Mouse (Mus musculus) C2C12 (cell line): ENCODE data around the gene Slx1b.

Source experiments
- CEBPB ChIP-seq: IDR thresholded peaks from one replicate; pipeline ENCODE4 v1.6.1; 2011; ENCODE audit warnings: low read depth, mild to moderate bottlenecking, control low read depth, moderate library complexity
- CTCF ChIP-seq: IDR thresholded peaks from one replicate; pipeline ENCODE4 v1.5.1; 2011; ENCODE audit not compliant: control insufficient read depth, insufficient read depth, insufficient read length
- MAX ChIP-seq: IDR thresholded peaks from one replicate; pipeline ENCODE4 v1.6.1; 2011; ENCODE audit warnings: mild to moderate bottlenecking, control low read depth
- MYOG ChIP-seq: IDR thresholded peaks from one replicate; pipeline ENCODE4 v1.6.1; 2011; ENCODE audit not compliant: control insufficient read depth, insufficient read length; ENCODE audit errors: extremely low read depth

DNA sequence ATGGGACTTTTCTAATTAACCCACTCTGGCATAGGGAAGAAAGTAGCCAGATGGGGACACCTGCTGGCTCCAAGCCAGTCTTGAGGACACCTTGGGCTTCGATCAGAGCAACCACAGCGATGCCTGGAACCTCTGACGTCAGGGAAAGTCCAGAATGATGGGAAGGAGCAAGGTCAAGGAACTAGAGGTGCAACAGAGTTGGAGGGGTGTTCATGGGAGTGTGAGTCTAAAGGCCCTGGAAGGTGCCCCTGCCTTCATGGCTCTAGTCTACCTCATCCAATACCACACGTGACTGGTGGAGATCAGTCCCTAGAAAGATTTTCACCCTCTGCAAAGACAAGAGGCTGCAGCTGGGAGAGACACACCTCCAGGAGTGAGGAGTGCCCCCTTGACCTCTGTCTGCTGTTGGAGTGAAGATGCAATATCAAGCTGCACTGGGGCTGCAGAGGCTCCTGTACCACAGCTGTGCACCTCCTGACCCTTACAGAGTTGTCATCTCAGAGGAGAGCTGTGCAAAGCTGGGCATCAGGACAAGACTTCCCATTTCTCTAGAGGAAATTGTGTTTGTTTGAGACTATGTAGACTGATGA, 18.9 kb downstream of the Slx1b start:
- TF ChIP-seq CTCF (no peak), CEBPB (no peak), MYOG (no peak), MAX (no peak)
